Comparison of ENCODE assay signal across 26 mouse cellular contexts in genomic region chr12:110472247-110472646, GRCm38 (mm10). TPM values are rescaled to one million over a fixed set of nuclear protein-coding genes. Genes with fewer than 3 reads are reported as not detected.
DNase-seq lines count a peak whose midpoint lies in the region; ATAC-seq and TF ChIP-seq lines count a peak whose summit lies in the region.
"Had no signal": no experiment of that assay in that cellular context is flagged by ENCODE, and none has a peak within 500 bp of the region (broad histone marks: within the 10 kb centered on the region; RNA-seq: fewer than 3 reads in every experiment).

No protein-coding gene starts in this region.

- H3K79me2 ChIP-seq in CH12.LX (replicated peaks; ENCODE audit: control insufficient read depth, extremely low read depth, insufficient read depth, poor library complexity, severe bottlenecking): no peaks in the 10 kb centered on the region

- no peak for TF ChIP-seq POLR2A in CH12.LX (IDR thresholded peaks at IDR 0.05; ENCODE audit: low read depth, low read length)
- no peak for TF ChIP-seq POLR2A in lung, adult 2 months (IDR thresholded peaks at IDR 0.05; ENCODE audit: borderline replicate concordance, extremely low read depth, low read depth, low read length)

- DNase-seq in CH12.LX (ENCODE audit: extremely low read depth) (no peak), ES-CJ7 (ENCODE audit: low read depth, low spot score) (peak; percentile 94), ZHBTc4 (ENCODE audit: low read depth, low spot score) (peak; percentile 94)
- DNase-seq in stomach, postnatal 0 days (ENCODE audit: low spot score): peak; percentile 24
- DNase-seq in layer of hippocampus, adult 8-10 months (ENCODE audit: low spot score in 2 of 2): no peak
- no peak for DNase-seq in lung, adult 2 months
- DNase-seq: adrenal gland, adult 2 months; adrenal gland, postnatal 14 days; B cell, adult 2 months; cerebellum, adult 11-12 months; cerebellum, adult 9-10 months; cerebellum, postnatal 14 days; gastrocnemius, postnatal 25 days; heart, adult 2 months; heart, postnatal 14 days; heart, postnatal 4 days; kidney, adult 11 months had no signal

- no peak for ATAC-seq in stomach, postnatal 0 days (ENCODE audit: low FRiP score, low TSS enrichment)
- no peak for ATAC-seq in inflammation-experienced regulatory T-cells, adult 6 months
- ATAC-seq in forebrain, embryonic 16.5 days: no peak
- ATAC-seq: forebrain, embryonic 14.5 days; hindbrain, postnatal 0 days had no signal

- no peak overlapping the region for H3K9ac ChIP-seq in CH12.LX (ENCODE audit: insufficient read depth, low read depth)
- H3K9ac ChIP-seq in stomach, postnatal 0 days (ENCODE audit: low read length): peak overlapping the region; percentile 31; the same call in 1 of the 2 replicates
- no peak overlapping the region for H3K9ac ChIP-seq in forebrain, embryonic 16.5 days (replicated peaks; ENCODE audit: low read depth, low read length)
- H3K9ac ChIP-seq: embryonic facial prominence, embryonic 12.5 days; embryonic facial prominence, embryonic 15.5 days; heart, embryonic 13.5 days; hindbrain, embryonic 14.5 days had no signal

- H3K27me3 ChIP-seq in CH12.LX (replicated peaks): no peaks in the 10 kb centered on the region
- H3K27me3 ChIP-seq in stomach, postnatal 0 days (ENCODE audit: control insufficient read depth, insufficient read depth, low read length): no peaks in the 10 kb centered on the region
- H3K27me3 ChIP-seq in forebrain, embryonic 16.5 days (replicated peaks; ENCODE audit: control insufficient read depth, insufficient read depth, low read length): no peaks in the 10 kb centered on the region
- H3K27me3 ChIP-seq: embryonic facial prominence, embryonic 12.5 days; embryonic facial prominence, embryonic 15.5 days; heart, embryonic 13.5 days had no signal

- no peaks in the 10 kb centered on the region for H3K9me3 ChIP-seq in CH12.LX (replicated peaks; ENCODE audit: low read length)
- no peaks in the 10 kb centered on the region for H3K9me3 ChIP-seq in stomach, postnatal 0 days (ENCODE audit: control insufficient read depth, low read length)
- H3K9me3 ChIP-seq in forebrain, embryonic 16.5 days (ENCODE audit: control insufficient read depth, low read length): no peaks in the 10 kb centered on the region
- H3K9me3 ChIP-seq: embryonic facial prominence, embryonic 12.5 days; embryonic facial prominence, embryonic 15.5 days; heart, embryonic 10.5 days had no signal

- WGBS in stomach, postnatal 0 days: 70% methylated on average over 3 of the region's 3 CpGs
- 82% methylated on average over 3 of the region's 3 CpGs for WGBS in lung, adult 2 months
- 70% methylated on average over 3 of the region's 3 CpGs for WGBS in forebrain, embryonic 16.5 days

- no peak overlapping the region for H3K4me2 ChIP-seq in CH12.LX (ENCODE audit: insufficient read depth, low read depth, poor library complexity, severe bottlenecking)
- H3K4me2 ChIP-seq in stomach, postnatal 0 days (replicated peaks; ENCODE audit: low read depth): no peak overlapping the region
- no peak overlapping the region for H3K4me2 ChIP-seq in forebrain, embryonic 16.5 days (ENCODE audit: low read length)
- H3K4me2 ChIP-seq: embryonic facial prominence, embryonic 12.5 days; embryonic facial prominence, embryonic 15.5 days; heart, embryonic 13.5 days; hindbrain, embryonic 14.5 days had no signal

- H3K27ac ChIP-seq in CH12.LX (ENCODE audit: insufficient read depth, low read depth): no peak overlapping the region
- H3K27ac ChIP-seq in stomach, postnatal 0 days (replicated peaks): no peak overlapping the region
- H3K27ac ChIP-seq in forebrain, embryonic 16.5 days (ENCODE audit: low read length): no peak overlapping the region
- H3K27ac ChIP-seq: embryonic facial prominence, embryonic 12.5 days; embryonic facial prominence, embryonic 15.5 days; heart, adult 2 months; heart, embryonic 10.5 days; heart, embryonic 13.5 days; hindbrain, embryonic 14.5 days; hindbrain, postnatal 0 days had no signal

- dilution Hi-C loops in CH12.LX (cut with MboI; ENCODE audit: extremely low pct_ligation_motif_present, extremely low pct_unique_long_range_greater_than_20kb, low sequenced_read_pairs): no loop called here

- no peak overlapping the region for H3K4me3 ChIP-seq in CH12.LX (replicated peaks in 1 of 3; ENCODE audit: low read depth in 2 of 3, low read length in 2 of 3, poor library complexity in 1 of 3)
- no peak overlapping the region for H3K4me3 ChIP-seq in stomach, postnatal 0 days (ENCODE audit: low read depth, low read length)
- no peak overlapping the region for H3K4me3 ChIP-seq in lung, adult 2 months (replicated peaks; ENCODE audit: extremely low read depth, low read depth, low read length)
- no peak overlapping the region for H3K4me3 ChIP-seq in forebrain, embryonic 16.5 days (replicated peaks; ENCODE audit: low read length)
- H3K4me3 ChIP-seq: embryonic facial prominence, embryonic 12.5 days; embryonic facial prominence, embryonic 15.5 days; heart, adult 2 months; heart, embryonic 10.5 days; heart, embryonic 13.5 days had no signal

- no peak for TF ChIP-seq CTCF in CH12.LX (conservative IDR thresholded peaks at IDR 0.05 in 1 of 2, IDR thresholded peaks at IDR 0.05 in 1 of 2; ENCODE audit: low read depth in 2 of 2, low read length in 2 of 2)
- TF ChIP-seq CTCF in stomach, postnatal 0 days (IDR thresholded peaks at IDR 0.05; ENCODE audit: low read depth): no peak
- TF ChIP-seq CTCF in lung, adult 2 months (IDR thresholded peaks at IDR 0.05; ENCODE audit: insufficient read depth, low read length): no peak

- in situ Hi-C loops in CH12.LX (cut with MboI; ENCODE audit: low pct_ligation_motif_present, low pct_unique_long_range_greater_than_20kb, low sequenced_read_pairs): no loop called here

- TF ChIP-seq EP300 in CH12.LX (IDR thresholded peaks at IDR 0.05; ENCODE audit: low read length): no peak
- TF ChIP-seq EP300 in stomach, postnatal 0 days (optimal IDR thresholded peaks at IDR 0.05): no peak

- H3K4me1 ChIP-seq in CH12.LX (ENCODE audit: control insufficient read depth in 1 of 2, insufficient read depth in 2 of 2): peaks cover 6% of the 10 kb centered on the region in 2 experiments; a peak in 3 of 4 replicates
- no peaks in the 10 kb centered on the region for H3K4me1 ChIP-seq in stomach, postnatal 0 days (replicated peaks; ENCODE audit: control insufficient read depth, insufficient read depth)
- no peaks in the 10 kb centered on the region for H3K4me1 ChIP-seq in lung, adult 2 months (ENCODE audit: control insufficient read depth, insufficient read depth, low read length)
- H3K4me1 ChIP-seq in forebrain, embryonic 16.5 days (replicated peaks; ENCODE audit: control insufficient read depth, insufficient read depth, low read length): no peaks in the 10 kb centered on the region
- H3K4me1 ChIP-seq: embryonic facial prominence, embryonic 12.5 days; embryonic facial prominence, embryonic 15.5 days had no signal

- peaks cover 8 to 27% of the 10 kb centered on the region in 2 experiments for H3K36me3 ChIP-seq in CH12.LX (replicated peaks in 1 of 2; ENCODE audit: control insufficient read depth in 1 of 2, insufficient read depth in 1 of 2, low read length in 1 of 2)
- H3K36me3 ChIP-seq in stomach, postnatal 0 days (ENCODE audit: control insufficient read depth, insufficient read depth, low read length): no peaks in the 10 kb centered on the region; the same call in 1 of the 2 replicates
- H3K36me3 ChIP-seq in forebrain, embryonic 16.5 days (ENCODE audit: control insufficient read depth, insufficient read depth): no peaks in the 10 kb centered on the region

- TF ChIP-seq RAD21 in CH12.LX (IDR thresholded peaks at IDR 0.05; ENCODE audit: low read depth, low read length): no peak

TF ChIP-seq in CH12.LX, 34 proteins besides CTCF, POLR2A, EP300 and RAD21:
- 0 out of 2 replicates have a peak, but pooled peaks have one; percentile 62 for TF ChIP-seq CHD1 (IDR thresholded peaks at IDR 0.05; ENCODE audit: low read depth, low read length)
- TF ChIP-seq USF1 (IDR thresholded peaks at IDR 0.05; ENCODE audit: low read depth, low read length): no peak
TF ChIP-seq in CH12.LX: peak in this region for 1.

RNA-seq across cellular contexts. Expression of gene Ppp2r5c, which starts 25.3 kb away (rescaled TPM):
- 67.2 and 71.6 TPM in 2 replicates for total RNA-seq in CH12.LX (2012; rRNA removed)
- 111 and 122 TPM in 2 replicates for total RNA-seq in CH12.LX (2014; rRNA removed)
- 78.5 and 97.7 TPM in 2 replicates for polyA plus RNA-seq in CH12.LX (2012; ENCODE audit: insufficient read length, low read depth)
- 113 TPM in 2 replicates for polyA plus RNA-seq in stomach, postnatal 0 days (2015; fragmentation: Nextera tagmentation; extraction: Ambion mirVana)
- 100 to 1,000 TPM; 227 to 249 (median 241) TPM for total RNA-seq in layer of hippocampus, adult 8-10 months (2022)
- 100 to 1,000 TPM; 506 to 623 (median 523) TPM for polyA plus RNA-seq in inflammation-experienced regulatory T-cells, adult 6 months (2017; shearing (Covaris generic))
- polyA plus RNA-seq in lung, adult 2 months (2012; rRNA removed): 30.4 and 45.1 TPM in 2 replicates
- 139 and 145 TPM in 2 replicates for polyA plus RNA-seq in forebrain, embryonic 16.5 days (2015; fragmentation: Nextera tagmentation; extraction: Ambion mirVana)

Comparison
In these comparisons a context has a peak if more than half of its experiments do, and no peak if none do; other contexts are left out.
1. DNase-seq: peak in ES-CJ7 (single experiment), ZHBTc4 (single experiment) and stomach, postnatal 0 days (single experiment); none in CH12.LX (single experiment), layer of hippocampus, adult 8-10 months (0 of 2) and lung, adult 2 months (single experiment).